Mouse (Mus musculus): Measurements from ENCODE around the gene Dnajb4.

GRCm38 (mm10) chr3:152163320-152163719 is 46.8 kb downstream of the Dnajb4 start:
- no peak for TF ChIP-seq CTCF (IDR thresholded peaks at IDR 0.05; ENCODE audit: control insufficient read depth, insufficient read depth, low read length)
- no peak for TF ChIP-seq POLR2A (IDR thresholded peaks at IDR 0.05; ENCODE audit: borderline replicate concordance, control insufficient read depth, low read depth, low read length)

Measured in bone marrow, adult 2 months (tissue).